Mouse (Mus musculus) kidney, embryonic 16.5 days (tissue): ENCODE data around the gene Olfr191. TPM values are rescaled to one million over a fixed set of nuclear protein-coding genes. Genes with fewer than 3 reads are reported as not detected.
"Not testable (repeated sequence)": the region's sequence is repeated elsewhere in the genome, so short reads cannot be mapped to it uniquely, and the experiment has no call there.

ENCODE experiments used
- ATAC-seq: fragments of 200-750 bp; cut with Nextera tagmentation; 2 replicates; pipeline ENCODE4 v1.8.0; 2017; ENCODE audit warnings: moderate TSS enrichment; ENCODE audit not compliant: low FRiP score, low TSS enrichment
- H3K27ac ChIP-seq: fragments of 300-500 bp; sonication (generic); 2 replicates; pipeline ENCODE4 v1.5.1; 2014; ENCODE audit warnings: low read length
- H3K27me3 ChIP-seq: fragments of 300-500 bp; sonication (generic); 2 replicates; pipeline ENCODE4 v1.6.1; 2014; ENCODE audit warnings: low read length, control low read depth, mixed read lengths; ENCODE audit not compliant: insufficient read depth
- H3K36me3 ChIP-seq: fragments of 300-500 bp; sonication (generic); 2 replicates; pipeline ENCODE4 v1.6.1; 2014; ENCODE audit warnings: low read length, control low read depth, mixed read lengths; ENCODE audit not compliant: insufficient read depth
- H3K4me1 ChIP-seq: fragments of 300-500 bp; sonication (generic); 2 replicates; pipeline ENCODE4 v1.6.1; 2014; ENCODE audit warnings: low read length, control low read depth, mixed read lengths; ENCODE audit not compliant: insufficient read depth
- H3K4me2 ChIP-seq: fragments of 300-500 bp; sonication (generic); replicated peaks from 2 replicates; pipeline ENCODE4 v1.6.1; 2014; ENCODE audit warnings: low read depth, low read length
- H3K4me3 ChIP-seq: fragments of 300-500 bp; sonication (generic); 2 replicates; pipeline ENCODE4 v1.5.1; 2014; ENCODE audit warnings: mild to moderate bottlenecking, low read length
- H3K9ac ChIP-seq: fragments of 300-500 bp; sonication (generic); replicated peaks from 2 replicates; pipeline ENCODE4 v1.6.1; 2014; ENCODE audit warnings: low read length
- H3K9me3 ChIP-seq: fragments of 300-500 bp; sonication (generic); 2 replicates; pipeline ENCODE4 v1.6.1; 2016; ENCODE audit warnings: low read length, control low read depth
- WGBS: fragments of 180-500 bp; shearing (Covaris S2); extraction: QIAGEN DNeasy Blood & Tissue Kit; methylation state at CpG from one replicate; pipeline ENCODE4 v1.1.7; 2014; 5-methylcytosine and 5-hydroxymethylcytosine counted together
- polyA plus RNA-seq: library from polyadenylated mRNA; unstranded; fragments of >200 nt; fragmentation: Nextera tagmentation; extraction: Ambion mirVana; gene quantifications from 2 replicates; pipeline ENCODE4 v1.2.1, GENCODE M21; 2015

The Olfr191 gene
- not detected in 2 replicates for polyA plus RNA-seq

DNA sequence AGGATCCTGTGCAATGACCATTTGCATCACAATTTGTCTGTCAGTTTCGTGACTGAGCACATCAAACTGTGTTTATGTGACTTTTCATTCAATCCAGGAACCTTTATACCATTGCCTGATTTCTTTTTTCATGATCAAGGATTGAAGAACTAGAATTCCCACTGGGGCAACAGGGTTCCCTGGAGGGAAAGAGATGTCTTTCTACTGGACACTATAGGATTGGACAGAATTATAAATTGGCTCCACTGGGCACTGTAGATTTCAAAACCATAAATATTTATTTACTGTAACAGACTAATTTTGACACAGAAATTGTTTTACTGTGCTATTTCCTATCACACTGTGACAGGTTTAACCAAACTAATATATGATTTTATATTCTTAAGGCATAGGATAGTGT is at the start of gene Olfr191:
Olfr191 (minus strand) TSS at position 101 of the 400 bp plus-strand sequence.
- not testable (repeated sequence) for H3K4me1 ChIP-seq, H3K4me2 ChIP-seq, ATAC-seq, H3K4me3 ChIP-seq, H3K9me3 ChIP-seq, H3K9ac ChIP-seq, H3K27me3 ChIP-seq, H3K27ac ChIP-seq, H3K36me3 ChIP-seq
- WGBS, result 55% methylated on average over 1 of the region's 1 CpGs

DNA sequence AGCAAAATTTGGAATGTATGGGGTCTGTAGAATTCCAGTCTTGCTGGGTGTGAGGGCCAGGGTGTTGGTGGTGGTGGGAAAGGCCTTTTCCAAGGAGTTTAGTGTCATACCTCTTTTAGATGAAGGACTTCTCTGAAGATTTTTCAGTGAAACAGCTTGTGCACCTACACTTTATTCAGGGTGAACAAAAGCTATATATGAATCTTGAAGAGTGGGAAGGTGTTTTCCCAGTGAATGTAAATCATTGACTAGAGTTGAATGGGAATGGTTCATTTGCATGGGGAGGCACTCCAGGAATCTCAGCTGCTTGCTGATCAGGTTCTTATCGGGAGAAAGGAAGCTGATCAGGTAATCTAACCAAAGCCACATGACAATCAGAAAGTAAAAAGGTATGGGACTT is 41.1 kb upstream of the Olfr191 start:
- no peak for ATAC-seq
- Histone ChIP-seq H3K27me3 (no peaks in the 10 kb centered on the region), H3K4me3 (no peak overlapping the region), H3K4me2 (no peak overlapping the region), H3K4me1 (no peaks in the 10 kb centered on the region), H3K9ac (no peak overlapping the region), H3K9me3 (peaks cover 3% of the 10 kb centered on the region; the same call in 1 of the 2 replicates), H3K27ac (no peak overlapping the region), H3K36me3 (no peaks in the 10 kb centered on the region)
- WGBS, result 78% methylated on average over 1 of the region's 1 CpGs

DNA sequence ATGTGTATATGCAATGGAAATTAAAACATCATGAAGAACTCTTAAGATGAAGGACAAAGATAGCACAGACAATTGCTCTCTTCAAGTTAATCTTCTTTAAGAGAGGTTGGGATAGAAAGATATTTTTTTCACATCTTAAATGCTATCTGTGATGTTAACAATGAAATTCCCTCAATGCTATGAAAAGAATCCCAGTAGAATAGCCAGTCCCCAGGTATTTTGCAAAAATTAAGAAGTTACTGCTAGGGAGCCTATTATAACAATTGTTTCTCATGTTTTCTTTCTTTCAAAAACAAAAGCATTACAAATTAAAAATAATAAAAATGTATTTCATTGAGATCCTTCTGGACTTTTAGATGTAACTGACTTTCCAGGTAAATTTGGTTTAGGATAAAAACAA is 31.3 kb upstream of the Olfr191 start, which contains the start of gene Olfr194:
Olfr194 (minus strand) TSS at position 101 of the 400 bp plus-strand sequence.
- Histone ChIP-seq H3K36me3 (no peaks in the 10 kb centered on the region), H3K9me3 (0 out of 2 replicates have a peak, but pooled peaks cover 3% of the 10 kb centered on the region), H3K4me1 (no peaks in the 10 kb centered on the region), H3K4me3 (no peak within 1 kb of the TSS), H3K9ac (no peak within 1 kb of the TSS), H3K27ac (no peak within 1 kb of the TSS), H3K4me2 (no peak within 1 kb of the TSS), H3K27me3 (no peaks in the 10 kb centered on the region)
- ATAC-seq, result no peak

DNA sequence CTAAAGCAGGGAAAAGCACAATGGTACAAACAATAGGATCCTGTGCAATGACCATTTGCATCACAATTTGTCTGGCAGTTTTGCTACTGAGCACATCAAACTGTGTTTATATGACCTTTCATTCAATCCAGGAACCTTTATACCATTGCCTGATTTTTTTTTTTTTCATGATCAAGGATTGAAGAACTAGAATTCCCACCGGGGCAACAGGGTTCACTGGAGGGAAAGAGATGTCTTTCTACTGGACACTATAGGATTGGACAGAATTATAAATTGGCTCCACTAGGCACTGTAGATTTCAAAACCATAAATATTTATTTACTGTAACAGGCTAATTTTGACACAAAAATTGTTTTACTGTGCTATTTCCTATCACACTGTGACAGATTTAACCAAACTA is 22.2 kb upstream of the Olfr191 start, which contains the start of gene Olfr193:
Olfr193 (minus strand) TSS at position 101 of the 400 bp plus-strand sequence.
- Histone ChIP-seq H3K9ac (no peak within 1 kb of the TSS), H3K27me3 (no peaks in the 10 kb centered on the region), H3K4me2 (no peak within 1 kb of the TSS), H3K4me1 (no peaks in the 10 kb centered on the region), H3K4me3 (no peak within 1 kb of the TSS), H3K27ac (no peak within 1 kb of the TSS), H3K9me3 (0 out of 2 replicates have a peak, but pooled peaks cover 2% of the 10 kb centered on the region), H3K36me3 (no peaks in the 10 kb centered on the region)
- WGBS, result 91% methylated on average over 1 of the region's 1 CpGs
- no peak for ATAC-seq

DNA sequence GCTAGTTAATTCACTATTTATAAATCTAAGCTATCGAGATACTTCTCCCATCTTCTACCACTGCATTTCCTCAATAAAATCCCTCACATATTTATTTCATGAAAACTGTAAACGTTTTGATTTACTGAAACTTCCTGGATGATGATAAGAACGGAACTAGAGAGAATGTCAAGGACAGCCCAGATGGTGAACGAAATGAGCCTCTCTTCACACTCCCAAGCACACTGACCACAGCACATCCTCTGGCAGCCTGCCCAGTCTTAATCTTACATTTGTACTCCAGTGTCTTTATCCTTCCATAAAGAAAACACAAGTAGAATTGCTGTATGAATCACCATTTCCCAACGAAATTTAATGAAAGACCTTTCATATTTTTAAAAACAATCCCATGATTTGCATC is 18.9 kb upstream of the Olfr191 start:
- H3K4me3 ChIP-seq, H3K4me2 ChIP-seq, H3K9me3 ChIP-seq, ATAC-seq, H3K27ac ChIP-seq, H3K27me3 ChIP-seq, H3K9ac ChIP-seq, H3K4me1 ChIP-seq, H3K36me3 ChIP-seq: not testable (repeated sequence)
- 56% methylated on average over 5 of the region's 5 CpGs for WGBS

DNA sequence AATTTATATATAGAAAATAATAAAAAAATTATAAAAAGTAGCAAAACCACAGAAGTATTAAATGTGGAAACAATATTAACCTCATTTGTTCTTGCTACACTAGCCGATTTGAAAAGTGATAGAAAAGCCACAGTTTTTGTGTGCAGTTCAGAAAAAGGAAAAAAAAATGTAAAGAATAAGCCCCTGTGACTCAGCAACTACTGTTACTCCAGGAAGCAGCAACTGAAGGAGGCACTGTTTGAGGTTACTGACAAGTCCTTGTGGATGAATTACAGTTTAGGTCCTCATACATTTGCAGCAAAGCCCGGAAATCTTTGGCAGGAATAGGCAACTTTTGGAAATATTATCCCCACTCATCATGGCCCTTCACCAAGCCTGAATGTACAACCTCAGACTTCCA is 15.7 kb upstream of the Olfr191 start:
- no peaks in the 10 kb centered on the region for H3K9me3 ChIP-seq
- no peaks in the 10 kb centered on the region for H3K27me3 ChIP-seq
- no peak overlapping the region for H3K4me2 ChIP-seq
- H3K4me3 ChIP-seq, result no peak overlapping the region
- WGBS, result 82% methylated on average over 2 of the region's 2 CpGs
- no peak for ATAC-seq
- H3K4me1 ChIP-seq, result no peaks in the 10 kb centered on the region
- no peak overlapping the region for H3K9ac ChIP-seq
- no peak overlapping the region for H3K27ac ChIP-seq
- no peaks in the 10 kb centered on the region for H3K36me3 ChIP-seq

DNA sequence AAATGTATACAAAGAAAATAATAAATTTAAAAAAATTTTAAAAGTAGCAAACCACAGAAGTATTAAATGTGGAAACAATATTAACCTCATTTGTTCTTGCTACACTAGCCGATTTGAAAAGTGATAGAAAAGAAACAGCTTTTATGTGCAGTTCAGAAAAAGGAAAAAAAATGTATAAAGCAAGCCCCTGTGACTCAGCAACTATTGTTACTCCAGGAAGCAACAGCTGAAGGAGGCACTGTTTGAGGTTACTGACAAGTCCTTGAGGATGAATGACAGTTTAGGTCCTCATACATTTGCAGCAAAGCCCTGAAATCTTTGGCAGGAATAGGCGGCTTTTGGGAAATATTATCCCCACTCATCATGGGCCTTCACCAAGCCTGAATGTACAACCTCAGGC is 8.5 kb downstream of the Olfr191 start:
- not testable (repeated sequence) for H3K4me3 ChIP-seq
- 86% methylated on average over 2 of the region's 2 CpGs for WGBS

DNA sequence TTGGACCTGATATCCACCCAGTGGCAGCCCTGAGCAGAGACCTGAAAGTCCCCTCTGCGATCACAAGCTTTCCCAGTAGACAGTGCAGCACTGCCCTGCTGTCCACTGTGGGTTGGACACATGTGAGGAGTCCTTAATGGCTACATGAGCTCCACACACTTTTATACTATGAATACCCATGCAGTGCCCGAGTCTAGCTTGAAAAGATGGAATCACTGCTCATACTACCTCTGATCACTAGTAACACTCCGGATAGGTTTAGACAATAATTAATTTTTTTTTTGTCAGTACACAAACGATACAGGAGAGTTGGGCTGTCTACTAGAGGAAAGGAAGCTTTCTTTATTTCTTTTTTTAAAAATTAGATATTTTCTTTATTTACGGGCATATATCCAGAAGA is 11.7 kb downstream of the Olfr191 start, which contains the start of gene Olfr190:
Olfr190 (minus strand) TSS at position 101 of the 400 bp plus-strand sequence.
- no peaks in the 10 kb centered on the region for H3K4me1 ChIP-seq
- H3K36me3 ChIP-seq, result no peaks in the 10 kb centered on the region
- H3K9ac ChIP-seq, result no peak within 1 kb of the TSS
- WGBS, result 86% methylated on average over 5 of the region's 5 CpGs
- H3K27me3 ChIP-seq, result no peaks in the 10 kb centered on the region
- ATAC-seq, result no peak
- no peak within 1 kb of the TSS for H3K4me3 ChIP-seq
- H3K9me3 ChIP-seq, result no peaks in the 10 kb centered on the region
- H3K27ac ChIP-seq, result no peak within 1 kb of the TSS
- H3K4me2 ChIP-seq, result no peak within 1 kb of the TSS

More for the DNA sequence above, 8.5 kb downstream of the Olfr191 start:
- H3K9ac ChIP-seq, H3K36me3 ChIP-seq, ATAC-seq, H3K9me3 ChIP-seq, H3K27me3 ChIP-seq, H3K4me1 ChIP-seq, H3K4me2 ChIP-seq, H3K27ac ChIP-seq: not testable (repeated sequence)

DNA sequence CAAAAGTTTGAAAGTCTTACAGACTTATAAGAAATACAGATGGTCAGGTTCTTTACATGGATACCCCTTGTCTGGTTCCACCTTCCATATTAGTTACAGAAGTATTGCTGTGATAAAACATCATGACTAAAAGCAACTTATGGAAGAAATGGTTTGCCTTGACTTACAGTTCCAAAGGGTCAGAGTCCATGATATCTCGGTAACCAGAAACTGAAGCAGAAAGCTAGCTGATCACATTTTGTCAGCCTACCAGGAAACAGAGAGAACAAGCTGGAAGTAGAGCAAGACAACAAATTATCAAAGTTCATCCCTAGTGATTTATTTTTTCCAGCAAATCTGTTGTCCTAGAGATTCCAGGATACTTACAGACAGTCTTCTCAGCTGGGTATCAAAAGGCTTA is 16.1 kb downstream of the Olfr191 start:
- 87% methylated on average over 1 of the region's 1 CpGs for WGBS
- no peak for ATAC-seq
- Histone ChIP-seq H3K27ac (no peak overlapping the region), H3K27me3 (no peaks in the 10 kb centered on the region), H3K4me1 (no peaks in the 10 kb centered on the region), H3K4me2 (no peak overlapping the region), H3K9me3 (no peaks in the 10 kb centered on the region), H3K36me3 (no peaks in the 10 kb centered on the region), H3K9ac (no peak overlapping the region), H3K4me3 (no peak overlapping the region)

DNA sequence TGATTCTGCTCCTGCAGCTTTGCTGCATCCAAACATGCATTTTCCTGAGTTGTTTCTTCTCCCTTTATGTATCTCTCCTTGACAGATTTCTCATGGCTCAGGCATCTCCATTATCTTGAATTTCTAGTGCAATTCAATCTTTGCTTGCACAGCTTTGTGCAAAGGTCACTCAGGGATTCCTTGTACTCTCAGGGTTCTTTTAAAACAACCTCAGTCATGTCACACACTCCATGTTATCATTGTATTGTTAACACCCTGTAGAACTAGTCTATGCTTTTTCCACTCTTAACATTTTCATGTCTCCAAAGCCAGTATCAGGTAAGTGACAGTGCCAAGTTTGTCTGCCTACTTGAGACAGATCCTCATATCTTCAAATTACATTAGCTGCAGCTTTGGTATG is 17.9 kb downstream of the Olfr191 start:
- Histone ChIP-seq H3K4me3 (no peak overlapping the region), H3K4me1 (no peaks in the 10 kb centered on the region), H3K9ac (no peak overlapping the region), H3K9me3 (no peaks in the 10 kb centered on the region), H3K27me3 (no peaks in the 10 kb centered on the region), H3K4me2 (no peak overlapping the region), H3K36me3 (no peaks in the 10 kb centered on the region), H3K27ac (no peak overlapping the region)
- ATAC-seq, result no peak
